Mouse (Mus musculus) cerebellum, adult 2 months (tissue): ENCODE results near the gene Wdr24.

ENCODE experiments used
- CTCF ChIP-seq: fragments of 200-500 bp; IDR thresholded peaks from 2 replicates; pipeline ENCODE4 v1.5.1; 2011; ENCODE audit warnings: low read depth, mild to moderate bottlenecking, control low read depth, low read length, moderate library complexity, borderline replicate concordance; ENCODE audit not compliant: insufficient read depth
- POLR2A ChIP-seq: fragments of 200-500 bp; IDR thresholded peaks from 2 replicates; pipeline ENCODE4 v1.6.1; 2011; ENCODE audit warnings: low read length, control low read depth, borderline replicate concordance; ENCODE audit not compliant: insufficient read depth

GRCm38 (mm10) chr17:25869954-25870353, 46.5 kb downstream of the Wdr24 start:
- TF ChIP-seq POLR2A (no peak), CTCF (no peak)
